Mouse (Mus musculus): ENCODE results near the gene Spen. TPM values are rescaled to one million over a fixed set of nuclear protein-coding genes. Genes with fewer than 3 reads are reported as not detected.
A peak's percentile ranks its signal among the peaks of the same experiment; 100 is the strongest.

Spen gene
- polyA plus RNA-seq (2012; rRNA removed) = 63.4 and 84.1 TPM in 2 replicates

DNA sequence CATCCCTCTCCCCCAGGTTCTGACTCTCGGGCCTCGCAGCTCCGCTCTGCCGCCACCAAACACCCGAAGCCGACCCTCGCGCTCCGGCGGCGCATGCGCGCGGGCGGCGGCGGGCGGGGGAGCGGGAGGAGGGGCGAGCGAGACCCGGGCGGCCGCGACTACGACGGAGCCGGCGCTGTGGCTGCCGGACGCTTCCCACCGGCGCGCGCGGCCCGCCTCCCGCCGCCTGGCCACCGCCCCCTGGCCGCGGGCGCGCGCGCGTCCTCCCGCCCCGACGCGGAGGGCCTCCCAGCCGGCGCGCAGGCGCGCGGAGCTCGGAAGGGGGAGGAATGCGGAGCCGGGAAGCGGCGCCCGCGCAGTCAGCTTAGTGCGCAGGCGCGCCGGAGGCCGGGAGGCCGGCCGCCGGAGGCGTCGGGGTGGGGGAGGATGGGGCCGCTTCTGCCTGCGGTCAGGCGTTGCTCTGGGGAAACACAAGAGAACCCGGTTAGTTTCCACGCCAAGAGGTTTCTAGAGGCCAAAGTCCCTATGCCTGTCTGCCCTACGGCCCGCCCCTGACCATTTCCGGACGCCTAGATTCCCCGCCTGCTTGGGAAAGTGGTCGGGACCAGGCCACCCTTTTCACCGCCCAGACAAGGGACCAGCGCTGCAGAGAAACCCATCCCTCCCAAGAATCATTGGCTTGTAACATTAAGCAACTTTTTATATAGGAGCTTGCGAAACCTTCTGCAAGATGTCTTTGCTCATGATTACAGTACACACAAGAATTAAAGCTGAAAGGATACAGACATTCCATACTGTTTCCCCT is at the start of gene Spen:
Gene Spen, minus strand, starts transcription at position 190 of the 805 bp plus-strand sequence.
- peak; percentile 93 for DNase-seq
- peaks cover 11% of the 10 kb centered on the region for H3K4me1 ChIP-seq (replicated peaks; ENCODE audit: control insufficient read depth, insufficient read depth, low read length)
- no peaks in the 10 kb centered on the region for H3K27me3 ChIP-seq (ENCODE audit: control insufficient read depth, insufficient read depth, low read length)
- TF ChIP-seq CTCF (IDR thresholded peaks at IDR 0.05; ENCODE audit: borderline replicate concordance, control insufficient read depth, extremely low read depth, insufficient read depth, low read length, poor library complexity) = peak; percentile 62
- TF ChIP-seq POLR2A (IDR thresholded peaks at IDR 0.05; ENCODE audit: control insufficient read depth, extremely low read depth, insufficient read depth, low read length, poor library complexity) = peak; percentile 96
- H3K4me3 ChIP-seq (ENCODE audit: control insufficient read depth, insufficient read depth, low read length) = peak within 1 kb of the TSS; percentile 84
- WGBS = 1% methylated on average over 84 of the region's 88 CpGs
- H3K36me3 ChIP-seq (ENCODE audit: control insufficient read depth, insufficient read depth, low read length) = no peaks in the 10 kb centered on the region
- H3K27ac ChIP-seq (ENCODE audit: control insufficient read depth, insufficient read depth, low read length) = peak within 1 kb of the TSS; percentile 90

DNA sequence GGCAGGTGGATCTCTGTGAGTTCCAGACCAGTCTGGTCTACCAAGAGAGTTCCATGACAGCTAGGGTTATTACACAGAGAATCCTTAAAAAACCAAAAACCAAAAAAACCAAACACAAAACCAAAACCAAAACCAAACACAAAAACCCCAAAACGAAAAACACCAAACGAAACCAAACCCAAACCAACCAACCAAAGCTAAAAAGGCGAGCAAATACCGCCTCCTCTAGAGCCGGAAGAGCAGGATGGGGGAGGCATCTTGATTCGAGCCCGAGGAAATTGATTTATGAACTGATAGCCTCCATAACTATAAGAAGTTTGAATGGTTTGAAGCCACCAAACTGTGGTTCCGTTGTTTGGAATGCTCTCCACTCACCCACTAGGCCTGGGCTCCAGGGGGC is 45.5 kb upstream of the Spen start:
- Histone ChIP-seq H3K27ac (ENCODE audit: control insufficient read depth, insufficient read depth, low read length) (no peak overlapping the region), H3K27me3 (ENCODE audit: control insufficient read depth, insufficient read depth, low read length) (no peaks in the 10 kb centered on the region), H3K4me3 (ENCODE audit: control insufficient read depth, insufficient read depth, low read length) (no peak overlapping the region), H3K4me1 (replicated peaks; ENCODE audit: control insufficient read depth, insufficient read depth, low read length) (no peaks in the 10 kb centered on the region), H3K36me3 (ENCODE audit: control insufficient read depth, insufficient read depth, low read length) (no peaks in the 10 kb centered on the region)
- TF ChIP-seq POLR2A (IDR thresholded peaks at IDR 0.05; ENCODE audit: control insufficient read depth, extremely low read depth, insufficient read depth, low read length, poor library complexity) (no peak), CTCF (IDR thresholded peaks at IDR 0.05; ENCODE audit: borderline replicate concordance, control insufficient read depth, extremely low read depth, insufficient read depth, low read length, poor library complexity) (no peak)
- DNase-seq = no peak
- 71% methylated on average over 8 of the region's 8 CpGs for WGBS

DNA sequence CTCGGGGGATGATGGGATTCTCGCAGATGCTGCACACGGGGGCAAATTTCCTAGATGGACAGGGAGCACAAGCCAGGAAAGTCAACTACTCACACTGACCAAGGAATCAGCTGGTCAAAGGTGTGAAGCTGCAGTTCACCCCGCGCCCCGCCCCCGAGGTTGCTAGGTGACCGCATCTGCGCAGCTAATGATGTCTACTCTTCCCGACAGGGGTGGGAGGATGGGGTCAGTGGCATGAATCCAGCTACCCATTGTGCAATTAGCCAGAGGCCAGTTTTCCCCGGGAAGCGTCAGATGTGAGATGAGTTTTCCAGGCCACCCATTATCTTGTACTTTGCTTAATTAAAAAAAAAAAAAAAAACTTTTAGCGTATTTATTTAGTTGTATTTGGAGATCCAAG is 42.7 kb upstream of the Spen start:
- DNase-seq = no peak
- 97% methylated on average over 13 of the region's 13 CpGs for WGBS
- Histone ChIP-seq H3K4me1 (replicated peaks; ENCODE audit: control insufficient read depth, insufficient read depth, low read length) (no peaks in the 10 kb centered on the region), H3K4me3 (ENCODE audit: control insufficient read depth, insufficient read depth, low read length) (no peak overlapping the region), H3K27ac (ENCODE audit: control insufficient read depth, insufficient read depth, low read length) (no peak overlapping the region), H3K27me3 (ENCODE audit: control insufficient read depth, insufficient read depth, low read length) (no peaks in the 10 kb centered on the region), H3K36me3 (ENCODE audit: control insufficient read depth, insufficient read depth, low read length) (no peaks in the 10 kb centered on the region)
- TF ChIP-seq POLR2A (IDR thresholded peaks at IDR 0.05; ENCODE audit: control insufficient read depth, extremely low read depth, insufficient read depth, low read length, poor library complexity) = no peak
- TF ChIP-seq CTCF (IDR thresholded peaks at IDR 0.05; ENCODE audit: borderline replicate concordance, control insufficient read depth, extremely low read depth, insufficient read depth, low read length, poor library complexity) = no peak

DNA sequence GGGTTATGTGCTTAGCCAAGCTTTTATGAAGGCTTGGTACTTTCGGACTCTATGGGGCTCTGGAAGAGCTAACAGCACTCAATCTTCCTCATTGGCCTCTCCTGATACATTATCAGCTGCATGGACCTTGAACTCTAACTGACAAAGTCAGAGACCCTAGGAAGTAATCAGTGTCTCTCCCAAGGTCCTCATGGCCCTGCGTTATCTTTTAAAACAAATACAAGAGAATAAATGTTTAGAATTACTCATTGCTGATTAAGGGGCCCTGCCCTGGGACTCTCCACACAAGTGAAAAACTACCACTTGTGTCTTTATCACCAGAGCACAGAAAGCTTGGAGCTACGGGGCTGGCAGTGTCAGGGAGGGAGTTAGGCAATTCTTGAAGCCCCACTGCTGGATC is 40.4 kb upstream of the Spen start:
- Histone ChIP-seq H3K27ac (ENCODE audit: control insufficient read depth, insufficient read depth, low read length) (no peak overlapping the region), H3K4me3 (ENCODE audit: control insufficient read depth, insufficient read depth, low read length) (no peak overlapping the region), H3K27me3 (ENCODE audit: control insufficient read depth, insufficient read depth, low read length) (no peaks in the 10 kb centered on the region), H3K4me1 (replicated peaks; ENCODE audit: control insufficient read depth, insufficient read depth, low read length) (0 out of 2 replicates have a peak, but pooled peaks cover 4% of the 10 kb centered on the region), H3K36me3 (ENCODE audit: control insufficient read depth, insufficient read depth, low read length) (no peaks in the 10 kb centered on the region)
- TF ChIP-seq CTCF (IDR thresholded peaks at IDR 0.05; ENCODE audit: borderline replicate concordance, control insufficient read depth, extremely low read depth, insufficient read depth, low read length, poor library complexity) = no peak
- TF ChIP-seq POLR2A (IDR thresholded peaks at IDR 0.05; ENCODE audit: control insufficient read depth, extremely low read depth, insufficient read depth, low read length, poor library complexity) = no peak
- WGBS = 83% methylated on average over 3 of the region's 3 CpGs
- no peak for DNase-seq

DNA sequence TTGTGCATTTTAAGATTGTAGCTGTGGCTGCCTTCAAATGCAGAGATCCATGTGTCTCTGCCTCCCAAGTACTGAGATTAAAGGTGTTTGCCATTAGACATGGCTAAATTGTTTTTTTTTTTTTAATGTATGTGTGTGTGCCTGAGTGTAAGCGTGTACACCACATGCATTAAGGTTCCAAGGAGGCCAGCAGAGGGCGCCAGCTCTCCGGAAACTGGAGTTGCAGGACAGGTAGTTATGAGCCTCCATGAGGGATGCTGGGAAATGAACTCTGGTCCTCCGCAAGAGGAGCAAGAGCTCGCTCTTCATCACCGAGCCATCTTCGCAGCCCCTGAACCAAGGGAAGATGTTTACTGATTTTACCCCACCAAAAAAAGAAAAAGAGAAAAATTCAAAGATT is 38.5 kb upstream of the Spen start:
- Histone ChIP-seq H3K36me3 (ENCODE audit: control insufficient read depth, insufficient read depth, low read length) (no peaks in the 10 kb centered on the region), H3K4me1 (replicated peaks; ENCODE audit: control insufficient read depth, insufficient read depth, low read length) (0 out of 2 replicates have a peak, but pooled peaks cover 4% of the 10 kb centered on the region), H3K27ac (ENCODE audit: control insufficient read depth, insufficient read depth, low read length) (no peak overlapping the region), H3K4me3 (ENCODE audit: control insufficient read depth, insufficient read depth, low read length) (no peak overlapping the region), H3K27me3 (ENCODE audit: control insufficient read depth, insufficient read depth, low read length) (no peaks in the 10 kb centered on the region)
- DNase-seq = no peak
- WGBS = 98% methylated on average over 7 of the region's 7 CpGs
- no peak for TF ChIP-seq CTCF (IDR thresholded peaks at IDR 0.05; ENCODE audit: borderline replicate concordance, control insufficient read depth, extremely low read depth, insufficient read depth, low read length, poor library complexity)
- no peak for TF ChIP-seq POLR2A (IDR thresholded peaks at IDR 0.05; ENCODE audit: control insufficient read depth, extremely low read depth, insufficient read depth, low read length, poor library complexity)

DNA sequence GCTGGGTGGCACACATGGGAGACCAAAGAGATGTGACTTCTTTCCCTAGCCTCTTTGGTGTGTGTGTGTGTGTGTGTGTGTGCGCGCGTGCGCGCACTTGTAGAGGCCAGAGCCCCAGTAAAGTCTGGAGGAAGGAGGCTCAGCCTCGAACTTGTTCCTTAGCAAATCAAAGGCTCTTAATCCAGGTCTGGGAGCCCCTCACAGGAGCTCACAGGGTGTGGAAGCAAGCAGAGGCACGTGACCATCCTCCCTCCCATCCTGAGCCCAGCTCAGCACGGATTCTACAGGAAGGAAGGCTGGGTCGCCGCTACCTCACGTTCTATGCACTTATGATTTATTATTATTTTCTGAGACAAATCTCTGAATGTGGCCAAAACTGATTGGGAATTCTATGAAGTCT is 38.0 kb upstream of the Spen start:
- H3K36me3 ChIP-seq (ENCODE audit: control insufficient read depth, insufficient read depth, low read length) = no peaks in the 10 kb centered on the region
- no peak overlapping the region for H3K4me3 ChIP-seq (ENCODE audit: control insufficient read depth, insufficient read depth, low read length)
- no peak for TF ChIP-seq POLR2A (IDR thresholded peaks at IDR 0.05; ENCODE audit: control insufficient read depth, extremely low read depth, insufficient read depth, low read length, poor library complexity)
- no peak for TF ChIP-seq CTCF (IDR thresholded peaks at IDR 0.05; ENCODE audit: borderline replicate concordance, control insufficient read depth, extremely low read depth, insufficient read depth, low read length, poor library complexity)
- no peak for DNase-seq
- 85% methylated on average over 11 of the region's 11 CpGs for WGBS
- H3K4me1 ChIP-seq (replicated peaks; ENCODE audit: control insufficient read depth, insufficient read depth, low read length) = 0 out of 2 replicates have a peak, but pooled peaks cover 4% of the 10 kb centered on the region
- no peaks in the 10 kb centered on the region for H3K27me3 ChIP-seq (ENCODE audit: control insufficient read depth, insufficient read depth, low read length)
- H3K27ac ChIP-seq (ENCODE audit: control insufficient read depth, insufficient read depth, low read length) = no peak overlapping the region

Measured in thymus, adult 2 months (tissue).